Mouse (Mus musculus): ENCODE measurements at regions not wholly inside any gene's neighbourhood (a gene's known extent, or its start where the extent isn't known, plus 50 kb on each side); places are given as distances from the start of the nearest gene placed in this dataset.
A peak's percentile ranks its signal among the peaks of the same experiment; 100 is the strongest.

GRCm38 (mm10) chr13:97538441-97538840 is 222.0 kb downstream of the Gm10260 start:
- WGBS, result 95% methylated on average over 7 of the region's 7 CpGs
- Histone ChIP-seq H3K27me3 (ENCODE audit: control insufficient read depth, insufficient read depth, low read length) (no peaks in the 10 kb centered on the region), H3K4me1 (ENCODE audit: control insufficient read depth, insufficient read depth, low read length) (0 out of 2 replicates have a peak, but pooled peaks cover 3% of the 10 kb centered on the region), H3K9ac (replicated peaks; ENCODE audit: low read length) (no peak overlapping the region), H3K36me3 (ENCODE audit: control insufficient read depth, insufficient read depth, low read length) (no peaks in the 10 kb centered on the region), H3K27ac (replicated peaks; ENCODE audit: low read depth, low read length) (no peak overlapping the region), H3K4me3 (replicated peaks; ENCODE audit: low read depth, low read length) (no peak overlapping the region), H3K4me2 (ENCODE audit: low read length) (no peak overlapping the region), H3K9me3 (ENCODE audit: control insufficient read depth, low read length) (no peaks in the 10 kb centered on the region)
- ATAC-seq (ENCODE audit: low FRiP score, low TSS enrichment) (no peak), DNase-seq (peak; percentile 45)

- no peaks in the 10 kb centered on the region for H3K36me3 ChIP-seq (ENCODE audit: control insufficient read depth, insufficient read depth, low read length)
- DNase-seq, result no peak
- H3K4me1 ChIP-seq (ENCODE audit: control insufficient read depth, insufficient read depth, low read length), result 0 out of 2 replicates have a peak, but pooled peaks cover 3% of the 10 kb centered on the region
- H3K4me2 ChIP-seq (ENCODE audit: low read length), result no peak overlapping the region
- H3K9ac ChIP-seq (replicated peaks; ENCODE audit: low read length), result no peak overlapping the region
- no peak overlapping the region for H3K4me3 ChIP-seq (replicated peaks; ENCODE audit: low read depth, low read length)
- no peaks in the 10 kb centered on the region for H3K27me3 ChIP-seq (ENCODE audit: control insufficient read depth, insufficient read depth, low read length)
- no peak overlapping the region for H3K27ac ChIP-seq (replicated peaks; ENCODE audit: low read depth, low read length)
- no peaks in the 10 kb centered on the region for H3K9me3 ChIP-seq (ENCODE audit: control insufficient read depth, low read length)
- no peak for ATAC-seq (ENCODE audit: low FRiP score, low TSS enrichment)
- 70% methylated on average over 7 of the region's 7 CpGs for WGBS
These were observed 222.7 kb downstream of the Gm10260 start for GRCm38 (mm10) chr13:97537686-97538085.

- H3K4me1 ChIP-seq (ENCODE audit: control insufficient read depth, insufficient read depth, low read length), result 0 out of 2 replicates have a peak, but pooled peaks cover 3% of the 10 kb centered on the region
- no peak for DNase-seq
- H3K9ac ChIP-seq (replicated peaks; ENCODE audit: low read length), result no peak overlapping the region
- ATAC-seq (ENCODE audit: low FRiP score, low TSS enrichment), result no peak
- H3K27me3 ChIP-seq (ENCODE audit: control insufficient read depth, insufficient read depth, low read length), result no peaks in the 10 kb centered on the region
- WGBS, result 75% methylated on average over 11 of the region's 11 CpGs
- no peak overlapping the region for H3K27ac ChIP-seq (replicated peaks; ENCODE audit: low read depth, low read length)
- no peak overlapping the region for H3K4me3 ChIP-seq (replicated peaks; ENCODE audit: low read depth, low read length)
- no peak overlapping the region for H3K4me2 ChIP-seq (ENCODE audit: low read length)
- no peaks in the 10 kb centered on the region for H3K9me3 ChIP-seq (ENCODE audit: control insufficient read depth, low read length)
- no peaks in the 10 kb centered on the region for H3K36me3 ChIP-seq (ENCODE audit: control insufficient read depth, insufficient read depth, low read length)
These were observed 223.2 kb downstream of the Gm10260 start for GRCm38 (mm10) chr13:97537206-97537605.

- Histone ChIP-seq H3K4me2 (ENCODE audit: low read length) (no peak overlapping the region), H3K9me3 (ENCODE audit: control insufficient read depth, low read length) (no peaks in the 10 kb centered on the region), H3K36me3 (ENCODE audit: control insufficient read depth, insufficient read depth, low read length) (no peaks in the 10 kb centered on the region), H3K4me3 (replicated peaks; ENCODE audit: low read depth, low read length) (no peak overlapping the region), H3K4me1 (ENCODE audit: control insufficient read depth, insufficient read depth, low read length) (0 out of 2 replicates have a peak, but pooled peaks cover 3% of the 10 kb centered on the region), H3K27me3 (ENCODE audit: control insufficient read depth, insufficient read depth, low read length) (no peaks in the 10 kb centered on the region), H3K9ac (replicated peaks; ENCODE audit: low read length) (no peak overlapping the region), H3K27ac (replicated peaks; ENCODE audit: low read depth, low read length) (no peak overlapping the region)
- WGBS, result 82% methylated on average over 11 of the region's 11 CpGs
- peak; percentile 57 for DNase-seq
- no peak for ATAC-seq (ENCODE audit: low FRiP score, low TSS enrichment)
These were observed 226.4 kb downstream of the Gm10260 start for GRCm38 (mm10) chr13:97533896-97534666.

- Histone ChIP-seq H3K4me2 (ENCODE audit: low read length) (no peak overlapping the region), H3K27ac (replicated peaks; ENCODE audit: low read depth, low read length) (no peak overlapping the region), H3K9me3 (ENCODE audit: control insufficient read depth, low read length) (no peaks in the 10 kb centered on the region), H3K9ac (replicated peaks; ENCODE audit: low read length) (no peak overlapping the region), H3K4me1 (ENCODE audit: control insufficient read depth, insufficient read depth, low read length) (no peaks in the 10 kb centered on the region), H3K36me3 (ENCODE audit: control insufficient read depth, insufficient read depth, low read length) (no peaks in the 10 kb centered on the region), H3K27me3 (ENCODE audit: control insufficient read depth, insufficient read depth, low read length) (no peaks in the 10 kb centered on the region), H3K4me3 (replicated peaks; ENCODE audit: low read depth, low read length) (no peak overlapping the region)
- DNase-seq (no peak), ATAC-seq (ENCODE audit: low FRiP score, low TSS enrichment) (no peak)
- WGBS, result 87% methylated on average over 2 of the region's 2 CpGs
These were observed 229.3 kb downstream of the Gm10260 start for GRCm38 (mm10) chr13:97531181-97531580.

GRCm38 (mm10) chr13:97530570-97530969 is 229.9 kb downstream of the Gm10260 start:
- no peak overlapping the region for H3K27ac ChIP-seq (replicated peaks; ENCODE audit: low read depth, low read length)
- no peak overlapping the region for H3K4me3 ChIP-seq (replicated peaks; ENCODE audit: low read depth, low read length)
- H3K9ac ChIP-seq (replicated peaks; ENCODE audit: low read length), result no peak overlapping the region
- H3K27me3 ChIP-seq (ENCODE audit: control insufficient read depth, insufficient read depth, low read length), result no peaks in the 10 kb centered on the region
- H3K4me2 ChIP-seq (ENCODE audit: low read length), result no peak overlapping the region
- ATAC-seq (ENCODE audit: low FRiP score, low TSS enrichment) (no peak), DNase-seq (peak; percentile 76)
- H3K36me3 ChIP-seq (ENCODE audit: control insufficient read depth, insufficient read depth, low read length), result no peaks in the 10 kb centered on the region
- no peaks in the 10 kb centered on the region for H3K9me3 ChIP-seq (ENCODE audit: control insufficient read depth, low read length)
- H3K4me1 ChIP-seq (ENCODE audit: control insufficient read depth, insufficient read depth, low read length), result no peaks in the 10 kb centered on the region
- WGBS, result 24% methylated on average over 2 of the region's 2 CpGs

GRCm38 (mm10) chr13:97527958-97528357 is 232.5 kb downstream of the Gm10260 start:
- H3K9ac ChIP-seq (replicated peaks; ENCODE audit: low read length), result no peak overlapping the region
- H3K27ac ChIP-seq (replicated peaks; ENCODE audit: low read depth, low read length), result no peak overlapping the region
- H3K36me3 ChIP-seq (ENCODE audit: control insufficient read depth, insufficient read depth, low read length), result no peaks in the 10 kb centered on the region
- ATAC-seq (ENCODE audit: low FRiP score, low TSS enrichment) (no peak), DNase-seq (no peak)
- WGBS, result 91% methylated on average over 2 of the region's 2 CpGs
- peaks cover 11% of the 10 kb centered on the region for H3K4me1 ChIP-seq (ENCODE audit: control insufficient read depth, insufficient read depth, low read length)
- no peaks in the 10 kb centered on the region for H3K27me3 ChIP-seq (ENCODE audit: control insufficient read depth, insufficient read depth, low read length)
- no peak overlapping the region for H3K4me3 ChIP-seq (replicated peaks; ENCODE audit: low read depth, low read length)
- no peaks in the 10 kb centered on the region for H3K9me3 ChIP-seq (ENCODE audit: control insufficient read depth, low read length)
- no peak overlapping the region for H3K4me2 ChIP-seq (ENCODE audit: low read length)

GRCm38 (mm10) chr13:97524847-97525434 is 235.5 kb downstream of the Gm10260 start:
- no peaks in the 10 kb centered on the region for H3K36me3 ChIP-seq (ENCODE audit: control insufficient read depth, insufficient read depth, low read length)
- H3K9me3 ChIP-seq (ENCODE audit: control insufficient read depth, low read length), result no peaks in the 10 kb centered on the region
- no peak overlapping the region for H3K9ac ChIP-seq (replicated peaks; ENCODE audit: low read length)
- H3K4me2 ChIP-seq (ENCODE audit: low read length), result no peak overlapping the region
- H3K4me3 ChIP-seq (replicated peaks; ENCODE audit: low read depth, low read length), result no peak overlapping the region
- peaks cover 11% of the 10 kb centered on the region for H3K4me1 ChIP-seq (ENCODE audit: control insufficient read depth, insufficient read depth, low read length)
- 73% methylated on average over 7 of the region's 7 CpGs for WGBS
- H3K27ac ChIP-seq (replicated peaks; ENCODE audit: low read depth, low read length), result no peak overlapping the region
- DNase-seq (no peak), ATAC-seq (ENCODE audit: low FRiP score, low TSS enrichment) (no peak)
- no peaks in the 10 kb centered on the region for H3K27me3 ChIP-seq (ENCODE audit: control insufficient read depth, insufficient read depth, low read length)

All from midbrain, embryonic 14.5 days (tissue).